Mouse (Mus musculus) T-helper 1 cell (primary cell): Measurements from ENCODE around the gene U2af2.

Experiments
- in situ Hi-C: fragments of 300-600 bp; cut with MboI, MseI; formaldehyde crosslinking; loops from one replicate; pipeline ENCODE4 v1.15.1; 2025; ENCODE audit warnings: high pct_unique_total_duplicates

Gene U2af2

DNA sequence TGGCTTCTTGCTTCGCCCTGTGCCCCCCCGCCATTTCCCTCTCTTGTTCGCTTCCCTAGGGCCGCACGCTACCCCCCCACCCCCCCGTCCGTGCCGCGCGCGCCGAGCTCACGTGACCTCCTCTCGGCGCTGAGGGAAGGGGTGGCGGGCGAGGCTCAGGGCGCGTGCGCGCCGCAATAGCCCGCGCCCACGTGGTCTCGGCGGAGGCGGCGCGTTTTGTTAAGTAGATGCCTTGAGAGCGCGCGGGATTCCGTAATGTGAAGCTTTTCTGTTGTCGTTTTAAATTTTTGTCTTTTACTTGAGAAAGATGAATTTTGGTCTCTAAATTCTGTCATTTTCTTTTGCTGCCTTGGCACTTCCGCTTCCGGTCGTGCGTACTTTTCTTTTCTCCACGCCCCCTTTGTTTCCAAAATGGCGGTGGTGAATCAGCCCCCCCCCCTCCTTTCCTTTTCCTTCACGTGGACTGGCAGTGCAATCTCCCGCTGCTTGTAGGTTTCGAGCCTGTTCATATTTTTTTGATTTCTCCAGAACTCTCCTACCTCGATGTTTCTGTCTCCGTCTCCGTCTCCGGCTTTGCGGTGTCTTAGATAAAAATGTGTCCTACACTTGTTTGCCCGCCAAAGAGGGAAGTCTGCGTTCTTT is 538 bp downstream of the U2af2 start:
- in situ Hi-C loops: loop anchor here (10.0 to 25.0 kb wide), 2 partner anchors 918 to 1425 kb away; partner anchors contain the start of genes Cnot3, Prpf31 and Tfpt

DNA sequence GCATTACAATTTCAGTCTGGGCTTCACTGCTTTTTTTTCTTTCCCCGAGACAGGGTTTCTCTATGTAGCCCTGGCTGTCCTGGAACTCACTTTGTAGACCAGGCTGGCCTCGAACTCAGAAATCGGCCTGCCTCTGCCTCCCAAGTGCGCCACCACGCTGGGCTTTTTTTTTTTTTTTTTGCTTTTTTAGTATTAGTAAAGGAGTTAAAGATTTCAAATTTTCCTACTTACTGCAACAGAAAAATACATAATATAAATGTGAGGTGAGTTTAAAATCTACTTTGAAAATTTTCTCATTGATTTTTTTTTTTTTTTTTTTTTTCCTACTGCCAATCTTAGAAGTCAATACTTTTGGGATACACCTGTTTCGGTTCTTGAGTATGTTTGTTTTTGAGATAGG is 2.9 kb downstream of the U2af2 start:
- in situ Hi-C loops: loop anchor here (10.0 to 25.0 kb wide), 2 partner anchors 920 to 1428 kb away; partner anchors contain the start of genes Cnot3, Prpf31 and Tfpt

DNA sequence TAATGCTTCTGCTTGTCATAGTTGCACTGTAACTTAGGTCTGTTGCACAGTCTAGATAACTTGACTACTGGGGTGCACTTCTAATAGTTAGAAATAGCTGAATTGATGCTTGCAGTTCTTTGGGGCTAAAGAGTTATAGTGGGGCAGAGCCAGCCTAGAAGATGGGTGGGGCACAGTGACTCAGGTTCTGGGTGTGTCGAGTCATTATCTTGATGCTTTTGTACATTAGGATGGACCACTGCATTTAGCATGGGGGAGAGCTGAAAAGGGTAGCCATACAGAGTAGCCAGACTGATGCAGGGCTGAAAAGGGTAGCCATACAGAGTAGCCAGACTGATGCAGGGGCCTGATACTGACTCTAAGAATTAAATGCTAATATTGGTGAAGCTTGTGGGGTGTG is 11.6 kb downstream of the U2af2 start:
- in situ Hi-C loops: loop anchor here (25.0 kb wide), 1 partner anchor 1436 kb away; the partner anchor contains the start of genes Cnot3, Prpf31 and Tfpt

DNA sequence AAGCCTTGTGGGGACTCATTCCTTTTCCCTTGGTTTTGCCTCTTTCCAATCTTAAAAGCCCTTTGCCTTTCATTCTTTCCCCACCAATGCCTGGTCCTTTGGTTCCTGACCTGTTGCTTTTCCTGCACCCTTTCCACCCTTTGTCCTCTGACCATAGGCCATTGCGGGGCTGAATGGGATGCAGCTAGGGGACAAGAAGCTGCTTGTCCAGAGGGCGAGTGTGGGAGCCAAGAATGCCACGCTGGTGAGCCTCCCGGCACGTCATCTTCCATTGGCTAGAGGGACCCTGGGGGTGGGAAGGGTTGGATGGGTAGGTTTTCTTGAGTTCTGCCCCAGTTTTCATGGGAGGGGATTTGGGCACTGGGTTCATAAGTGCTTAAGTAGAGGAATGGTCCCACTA is 13.0 kb downstream of the U2af2 start:
- in situ Hi-C loops: loop anchor here (25.0 kb wide), 3 partner anchors 1087 to 1438 kb away; partner anchors contain the start of genes Cnot3, Prpf31, Smim17 and Tfpt

DNA sequence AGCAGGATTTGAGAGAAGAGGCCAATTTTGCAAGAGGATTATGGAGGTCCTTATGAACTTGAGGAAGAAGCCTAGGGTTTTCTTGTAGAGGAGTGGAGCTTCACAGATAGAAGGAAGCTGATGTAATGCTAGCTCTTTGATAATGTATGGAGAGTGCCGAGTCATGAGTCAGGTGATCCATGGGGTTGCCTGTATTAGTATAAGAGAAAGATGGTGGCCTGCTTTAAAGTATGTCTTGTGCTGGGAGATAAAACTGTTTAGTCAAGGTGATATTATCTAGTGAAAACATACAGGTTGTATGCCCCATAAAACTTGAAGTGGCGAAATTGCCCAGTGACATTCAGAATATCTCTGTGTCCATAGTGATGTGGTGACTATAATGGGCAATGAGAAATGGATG is 15.0 kb downstream of the U2af2 start:
- in situ Hi-C loops: loop anchor here (25.0 kb wide), 2 partner anchors 1085 to 1310 kb away; partner anchors contain the start of genes Smim17, Zfp28, Zfp444 and Zfp787

DNA sequence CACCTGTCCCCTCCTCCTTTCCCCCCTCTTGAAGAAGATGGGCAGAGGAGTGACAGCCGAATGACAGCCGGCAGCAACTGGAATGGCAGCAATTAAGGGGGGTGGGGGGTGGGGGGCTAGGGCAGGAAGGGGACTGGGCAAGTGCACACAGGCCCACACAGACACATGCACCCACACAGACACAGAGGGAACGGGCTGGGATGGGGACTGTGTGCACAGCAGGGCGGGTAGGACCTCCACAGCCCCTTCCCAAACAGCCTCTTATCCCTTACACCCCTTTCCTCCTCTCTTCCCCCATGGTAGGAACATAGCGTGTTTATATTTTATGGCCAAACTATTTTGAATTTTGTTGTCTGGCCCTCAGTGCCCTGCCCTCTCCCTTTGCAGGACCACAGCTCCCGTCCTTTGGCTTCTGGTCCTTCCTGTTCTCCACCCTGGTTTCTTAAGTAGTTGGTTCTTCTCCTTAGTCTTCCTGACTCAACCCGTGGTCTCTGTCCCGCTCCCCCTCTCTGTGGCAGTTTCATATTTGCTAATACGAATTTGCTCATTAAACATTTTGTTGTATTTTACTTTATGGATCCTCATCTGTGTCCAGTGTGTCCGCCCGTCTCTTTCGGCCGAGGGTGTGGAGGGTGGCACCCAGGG is 17.5 kb downstream of the U2af2 start:
- in situ Hi-C loops: loop anchor here (25.0 kb wide), 2 partner anchors 1083 to 1308 kb away; partner anchors contain the start of genes Smim17, Zfp28, Zfp444 and Zfp787

DNA sequence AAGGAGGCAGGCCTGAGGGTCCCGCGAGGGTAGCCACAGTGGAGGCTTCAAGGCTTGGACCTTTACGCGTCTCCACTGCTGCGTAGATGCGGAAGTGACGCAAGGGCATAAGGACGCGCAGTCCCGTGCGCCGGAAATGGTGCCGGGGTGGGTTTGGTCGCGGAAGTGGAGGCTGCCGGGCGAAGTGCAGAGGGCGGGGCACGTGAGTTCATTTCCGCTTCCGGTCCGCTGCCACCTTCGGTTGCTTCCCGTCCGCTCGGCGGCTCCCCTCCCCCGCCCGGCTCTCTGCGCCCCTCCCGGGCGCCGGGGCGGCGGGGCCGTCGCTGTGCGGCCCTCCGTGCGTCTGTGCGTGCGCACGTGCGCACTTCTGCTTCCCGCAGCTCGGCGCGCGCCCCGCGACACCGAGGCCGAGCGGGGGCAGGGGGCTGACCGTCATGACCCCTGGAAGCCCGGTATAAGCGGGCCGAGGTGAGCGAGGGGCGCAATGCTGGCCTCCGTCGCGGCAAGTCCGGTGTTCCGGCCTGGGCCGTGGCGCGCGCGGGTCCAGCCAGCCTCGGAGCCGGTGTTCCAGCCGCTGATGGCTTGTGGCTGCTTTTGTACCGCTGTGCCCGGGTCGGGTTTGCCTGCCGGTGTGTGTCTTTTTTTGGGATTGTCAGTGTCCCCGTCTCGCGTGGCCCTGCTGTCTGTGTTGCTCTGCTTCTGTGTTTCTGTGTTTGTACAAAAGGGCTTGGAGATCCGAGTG is 18.2 kb downstream of the U2af2 start, which contains the start of gene Epn1:
TSS of gene Epn1 (plus strand) at position 226 of the 742 bp plus-strand sequence.
- in situ Hi-C loops: loop anchor here (25.0 kb wide), 2 partner anchors 1082 to 1307 kb away; partner anchors contain the start of genes Smim17, Zfp28, Zfp444 and Zfp787

DNA sequence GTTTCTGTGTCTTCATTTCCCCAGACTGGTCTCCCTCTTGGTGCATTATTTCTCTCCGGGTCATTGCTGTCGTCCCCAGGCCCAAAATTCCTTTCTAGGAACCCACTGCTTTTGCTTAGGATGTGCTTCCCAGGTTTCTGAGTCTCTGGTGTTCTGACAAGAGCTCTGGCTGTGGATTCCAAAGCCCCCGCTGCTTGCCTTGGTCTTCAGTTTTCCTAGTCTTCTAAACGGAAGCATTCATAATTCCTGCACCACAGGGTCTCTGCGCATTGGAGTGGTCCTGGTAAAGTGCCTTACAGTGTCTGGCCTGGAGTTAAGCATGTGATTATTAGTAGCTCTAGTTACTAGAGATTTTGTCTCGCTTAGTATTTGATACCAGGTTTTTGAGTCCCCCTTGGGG is 18.9 kb downstream of the U2af2 start:
- in situ Hi-C loops: loop anchor here (25.0 kb wide), 2 partner anchors 1081 to 1306 kb away; partner anchors contain the start of genes Smim17, Zfp28, Zfp444 and Zfp787

DNA sequence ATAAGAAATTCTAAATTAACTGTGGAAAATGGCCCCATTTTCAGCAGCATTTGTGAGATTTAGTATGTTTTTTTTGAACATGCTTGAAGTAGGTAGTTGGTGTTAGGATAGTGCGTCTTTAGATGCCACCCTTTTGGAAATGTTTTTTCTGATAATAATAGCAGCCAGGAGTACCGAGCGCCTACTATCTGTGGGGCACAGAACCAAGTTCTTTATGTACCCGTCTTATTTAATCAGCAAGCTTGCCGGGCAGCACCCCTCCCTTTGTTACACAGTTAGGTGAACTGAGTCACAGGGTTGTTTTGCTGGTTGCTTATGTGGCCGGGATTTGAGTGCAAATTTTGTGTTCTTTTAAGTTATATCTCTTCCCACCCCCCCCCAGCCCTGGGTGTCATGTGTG is 19.3 kb downstream of the U2af2 start:
- in situ Hi-C loops: loop anchor here (25.0 kb wide), 2 partner anchors 1081 to 1306 kb away; partner anchors contain the start of genes Smim17, Zfp28, Zfp444 and Zfp787

DNA sequence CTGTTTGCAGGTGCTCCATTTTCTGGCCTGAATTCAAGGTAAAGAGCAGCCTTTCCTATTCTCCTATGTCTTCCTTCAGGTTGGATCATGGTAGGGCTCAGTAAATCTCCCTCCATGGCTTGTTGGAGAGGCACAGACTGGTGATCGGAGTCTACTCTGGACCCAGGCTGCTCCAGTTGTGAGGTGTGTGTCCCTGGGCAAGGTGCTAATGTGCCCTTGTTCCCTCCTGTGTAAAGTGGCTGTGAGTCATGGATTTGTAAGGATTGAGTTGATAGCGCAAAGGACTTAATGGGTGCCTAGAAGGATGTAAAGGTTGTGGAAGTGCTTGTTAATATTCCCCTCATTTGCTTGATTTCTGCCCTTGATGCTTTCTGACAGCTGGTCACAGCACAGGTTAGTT is 20.0 kb downstream of the U2af2 start:
- in situ Hi-C loops: loop anchor here (25.0 kb wide), 2 partner anchors 1080 to 1305 kb away; partner anchors contain the start of genes Smim17, Zfp28, Zfp444 and Zfp787

DNA sequence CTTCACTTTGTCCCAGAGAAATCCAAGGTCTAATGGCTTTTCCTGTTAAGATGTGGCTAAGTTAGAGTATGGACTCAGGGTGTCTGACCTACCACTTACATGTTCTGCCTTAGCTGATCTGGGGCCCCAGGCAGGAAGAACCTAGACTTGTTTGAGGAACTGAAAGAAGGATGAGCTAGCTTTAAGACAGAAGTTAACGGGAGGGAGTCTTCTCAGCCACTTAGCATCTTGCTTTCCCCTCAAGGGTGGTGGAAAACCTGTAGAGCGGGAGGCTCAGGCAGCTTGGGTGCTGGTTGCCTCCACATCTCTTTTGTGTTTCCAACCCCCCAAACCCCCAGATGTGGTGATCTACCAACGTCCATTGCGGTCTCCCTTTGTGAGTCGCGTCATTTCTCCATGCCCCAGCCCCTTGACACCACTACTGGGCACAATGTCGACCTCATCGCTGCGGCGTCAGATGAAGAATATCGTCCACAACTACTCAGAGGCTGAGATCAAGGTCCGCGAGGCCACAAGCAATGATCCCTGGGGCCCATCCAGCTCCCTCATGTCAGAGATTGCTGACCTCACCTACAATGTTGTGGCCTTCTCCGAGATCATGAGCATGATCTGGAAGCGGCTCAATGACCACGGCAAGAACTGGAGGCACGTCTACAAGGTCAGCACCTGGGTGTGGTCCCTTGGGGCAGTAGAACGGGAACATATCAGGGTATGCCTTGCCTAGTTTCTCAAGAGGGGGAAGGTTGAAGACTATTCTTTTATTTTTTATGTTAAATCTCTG is 21.6 kb downstream of the U2af2 start:
- in situ Hi-C loops: loop anchor here (25.0 kb wide), 2 partner anchors 1079 to 1304 kb away; partner anchors contain the start of genes Smim17, Zfp28, Zfp444 and Zfp787

DNA sequence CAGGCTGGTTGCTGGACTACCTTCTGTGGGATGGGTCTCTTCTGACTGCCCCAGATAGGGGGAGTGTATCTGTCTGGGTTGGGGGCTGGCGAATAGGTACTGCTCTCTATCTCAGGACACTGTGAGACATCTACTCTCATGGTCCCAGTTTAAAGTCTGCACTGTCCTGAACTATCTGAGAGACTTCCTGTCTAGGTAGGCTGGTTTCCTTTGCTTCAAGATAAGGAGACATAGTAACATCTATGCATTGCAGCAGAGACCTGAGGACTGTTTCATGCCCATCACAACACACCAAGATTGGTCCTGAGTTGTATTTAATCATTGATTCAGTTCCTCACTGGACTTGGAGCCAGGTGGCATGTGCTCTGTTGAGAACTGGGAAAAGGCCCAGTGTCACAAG is 23.6 kb downstream of the U2af2 start:
- in situ Hi-C loops: loop anchor here (25.0 kb wide), 2 partner anchors 1077 to 1302 kb away; partner anchors contain the start of genes Smim17, Zfp28, Zfp444 and Zfp787

DNA sequence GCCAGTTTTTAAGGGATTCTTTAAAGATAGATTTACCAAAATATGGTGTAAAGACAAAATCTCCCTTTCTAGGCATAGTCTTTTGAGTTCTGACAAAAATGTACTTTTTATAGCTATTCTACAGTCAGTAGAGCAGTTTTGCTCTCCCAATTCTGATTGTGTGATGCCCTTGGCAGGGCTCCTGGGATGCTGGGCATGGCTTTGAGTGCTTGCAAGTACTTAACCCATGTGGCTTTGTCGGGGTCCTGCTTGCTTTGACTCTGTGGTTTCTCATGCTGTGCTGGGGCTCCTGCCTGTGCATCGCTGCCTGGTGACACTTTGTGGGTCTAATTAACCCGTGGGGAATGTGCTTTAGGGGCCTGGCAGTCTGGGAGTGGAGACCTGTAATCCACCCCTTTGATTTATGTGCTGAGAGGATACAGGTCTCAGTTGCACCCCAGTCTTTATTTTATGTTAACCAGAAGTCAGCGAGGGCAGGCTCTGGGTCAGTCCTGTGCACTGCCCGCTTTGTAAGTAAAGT is 25.0 kb downstream of the U2af2 start:
- in situ Hi-C loops: loop anchor here (25.0 kb wide), 2 partner anchors 1075 to 1300 kb away; partner anchors contain the start of genes Smim17, Zfp28, Zfp444 and Zfp787

DNA sequence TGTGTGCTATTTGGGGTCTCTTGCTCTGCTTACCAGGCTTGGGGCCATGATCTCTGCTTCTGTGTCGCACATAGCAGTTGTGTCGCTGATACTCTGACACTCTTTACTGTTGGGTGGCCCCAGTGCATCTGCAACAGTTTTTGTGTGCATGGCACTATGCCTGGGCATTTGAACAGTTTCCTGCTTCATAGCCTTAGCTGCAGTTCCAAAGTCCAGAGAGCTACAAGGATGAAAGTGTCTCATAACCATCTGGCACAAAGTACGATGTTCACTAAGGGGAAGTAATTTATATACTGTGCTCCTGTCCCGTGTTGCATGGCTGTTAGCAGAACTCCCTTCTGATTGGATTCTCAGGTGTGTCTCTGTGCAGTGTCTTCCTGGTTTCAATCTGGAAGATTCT is 25.9 kb downstream of the U2af2 start:
- in situ Hi-C loops: loop anchor here (25.0 kb wide), 2 partner anchors 1074 to 1299 kb away; partner anchors contain the start of genes Smim17, Zfp28, Zfp444 and Zfp787

DNA sequence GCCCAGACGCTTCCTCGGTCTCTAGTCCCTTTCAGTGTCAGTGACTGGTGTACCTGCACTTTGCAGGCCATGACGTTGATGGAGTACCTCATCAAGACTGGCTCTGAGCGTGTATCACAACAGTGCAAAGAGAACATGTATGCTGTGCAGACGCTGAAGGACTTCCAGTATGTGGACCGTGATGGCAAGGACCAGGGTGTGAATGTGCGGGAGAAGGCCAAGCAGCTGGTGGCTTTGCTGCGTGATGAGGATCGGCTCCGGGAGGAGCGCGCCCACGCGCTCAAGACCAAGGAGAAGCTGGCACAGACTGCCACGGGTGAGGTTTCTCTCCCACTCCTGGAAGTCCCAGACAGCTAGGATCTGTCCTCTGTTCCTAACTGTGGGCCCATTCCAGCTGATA is 27.9 kb downstream of the U2af2 start:
- in situ Hi-C loops: loop anchor here (25.0 kb wide), 2 partner anchors 1072 to 1297 kb away; partner anchors contain the start of genes Smim17, Zfp28, Zfp444 and Zfp787

DNA sequence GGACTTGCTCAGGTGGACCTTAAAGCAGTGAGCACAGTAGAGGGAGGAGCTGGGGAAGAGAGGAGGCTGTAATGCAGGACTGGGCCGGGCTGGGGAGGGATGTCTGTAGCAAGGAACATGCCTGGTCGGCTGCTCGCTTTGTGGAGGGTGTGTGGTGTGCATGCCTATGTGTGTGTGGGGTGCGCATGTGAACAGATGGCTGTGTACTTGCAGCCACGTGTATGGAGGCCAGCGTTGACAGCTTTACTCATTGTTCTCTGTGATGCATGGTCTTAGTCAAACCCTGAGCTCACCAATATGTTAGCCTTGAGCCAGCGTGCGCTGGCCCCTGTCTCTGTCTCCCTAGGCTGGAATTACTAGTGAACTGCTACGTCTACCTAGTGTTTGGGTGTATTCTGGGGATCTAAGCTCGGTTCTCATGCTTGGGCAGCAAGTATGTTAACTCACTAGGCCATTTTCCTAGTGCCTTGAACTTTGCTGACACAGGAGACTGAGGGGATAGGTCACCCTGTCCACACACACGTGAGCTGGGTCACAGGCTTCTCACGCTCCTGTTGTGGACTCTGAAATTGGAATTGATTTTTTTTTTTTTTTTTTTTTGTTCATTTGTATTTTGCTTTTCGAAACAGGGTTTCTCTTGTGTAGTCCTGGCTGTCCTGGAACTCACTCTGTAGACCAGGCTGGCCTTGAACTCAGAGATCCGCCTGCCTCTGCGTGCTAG is 29.2 kb downstream of the U2af2 start:
- in situ Hi-C loops: loop anchor here (25.0 kb wide), 2 partner anchors 1071 to 1296 kb away; partner anchors contain the start of genes Smim17, Zfp28, Zfp444 and Zfp787

DNA sequence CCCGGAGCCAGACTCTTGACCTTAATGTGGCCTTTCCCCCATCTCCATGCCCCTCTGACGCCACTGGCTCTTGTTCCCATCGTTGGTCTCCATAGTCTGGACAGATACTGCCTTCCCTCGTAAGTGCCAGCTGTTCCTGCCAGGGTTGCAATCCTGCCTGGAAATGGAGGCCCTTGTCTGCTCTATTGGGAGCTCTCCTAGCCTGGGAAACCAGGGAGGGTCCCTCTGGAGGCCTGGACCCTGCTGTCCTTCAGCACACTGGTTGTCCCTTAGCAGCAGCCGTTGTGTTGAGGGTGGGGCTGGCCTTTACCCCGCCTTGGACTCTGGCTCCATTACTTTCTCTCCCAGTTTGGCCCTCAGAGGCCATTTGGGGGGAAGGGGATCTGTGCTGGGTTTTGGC is 30.4 kb downstream of the U2af2 start:
- in situ Hi-C loops: loop anchor here (25.0 kb wide), 2 partner anchors 1070 to 1295 kb away; partner anchors contain the start of genes Smim17, Zfp28, Zfp444 and Zfp787

DNA sequence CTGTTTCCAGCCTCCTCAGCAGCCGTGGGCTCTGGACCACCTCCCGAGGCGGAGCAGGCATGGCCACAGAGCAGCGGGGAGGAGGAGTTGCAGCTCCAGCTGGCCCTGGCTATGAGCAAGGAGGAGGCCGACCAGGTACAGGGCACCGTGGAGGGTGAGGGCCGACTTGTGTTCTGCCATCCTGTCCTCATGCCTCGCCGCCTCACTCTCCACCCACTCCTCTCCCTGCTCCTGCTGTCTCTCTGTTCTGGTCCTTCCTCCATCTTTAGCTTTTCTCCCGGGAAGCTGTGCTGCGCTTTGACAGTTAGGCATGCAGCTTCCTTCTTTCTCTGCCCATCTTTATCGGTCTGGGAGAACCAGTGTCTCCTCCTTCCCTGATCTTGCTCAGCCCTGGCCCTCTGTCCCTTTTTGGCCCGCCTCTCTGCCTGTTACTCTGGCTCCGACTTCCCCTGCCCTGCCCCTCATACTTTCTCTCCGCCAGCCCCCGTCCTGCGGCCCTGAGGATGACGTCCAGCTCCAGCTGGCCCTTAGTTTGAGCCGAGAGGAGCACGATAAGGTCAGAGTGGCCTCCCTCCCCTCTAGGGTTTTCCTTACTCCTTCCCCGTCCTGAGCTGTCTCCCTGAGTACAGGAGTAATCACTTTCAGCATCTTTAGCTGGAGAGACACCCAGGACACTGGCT is 31.0 kb downstream of the U2af2 start:
- in situ Hi-C loops: loop anchor here (25.0 kb wide), 2 partner anchors 1069 to 1294 kb away; partner anchors contain the start of genes Smim17, Zfp28, Zfp444 and Zfp787
